Mouse (Mus musculus): Measurements from ENCODE around the gene Csnk2b. TPM values are rescaled to one million over a fixed set of nuclear protein-coding genes. Genes with fewer than 3 reads are reported as not detected.
A peak's percentile ranks its signal among the peaks of the same experiment; 100 is the strongest.
"Not testable (repeated sequence)": the region's sequence is repeated elsewhere in the genome, so short reads cannot be mapped to it uniquely, and the experiment has no call there.

The Csnk2b gene
- polyA plus RNA-seq, 1 experiment from 2014 or later: 246 TPM

GRCm38 (mm10) chr17:35123287-35123686, 1.4 kb upstream of the Csnk2b start:
- 88% methylated on average over 9 of the region's 9 CpGs for WGBS
- peaks cover 26% of the 10 kb centered on the region for H3K4me1 ChIP-seq (replicated peaks; ENCODE audit: control insufficient read depth, insufficient read depth, low read length)

DNA sequence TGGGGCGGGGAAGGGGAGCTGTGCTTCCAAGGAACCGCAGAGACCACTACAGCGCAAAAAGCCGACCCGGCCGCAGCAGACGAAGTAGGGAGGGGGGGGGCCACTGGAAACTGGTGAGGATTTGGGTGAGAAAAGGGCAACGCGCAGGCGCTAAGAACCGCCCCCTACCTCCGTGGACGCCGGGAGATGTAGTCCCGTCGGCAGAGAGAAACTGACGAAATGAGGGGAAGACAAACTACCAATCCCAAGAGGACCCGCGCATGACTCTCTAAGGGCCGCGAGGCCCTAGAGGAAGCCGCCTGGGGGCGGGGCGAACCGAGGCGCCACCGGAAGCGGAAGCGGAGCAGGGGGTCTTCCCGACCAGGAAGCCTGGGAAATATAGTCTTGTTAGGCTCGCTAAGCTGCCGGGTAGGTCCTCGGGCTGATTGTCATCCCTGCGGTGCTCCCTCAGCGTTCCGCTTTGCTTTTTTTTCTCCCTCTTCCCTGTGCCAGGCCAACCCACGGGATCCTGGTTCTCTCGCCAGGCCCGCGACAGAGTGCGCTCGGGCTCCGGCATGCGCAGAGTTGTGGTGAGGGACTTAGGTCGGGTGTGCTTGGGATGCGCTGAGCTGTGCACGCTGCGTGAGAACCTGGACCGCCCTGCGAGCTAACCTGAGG, 582 bp downstream of the Csnk2b start, which contains the start of gene Gpank1:
Gene Gpank1 (plus strand): TSS at position 313 of the 657 bp plus-strand sequence.
- peak; percentile 96 for DNase-seq (ENCODE audit: low spot score)
- peak within 1 kb of the TSS; percentile 80 for H3K4me3 ChIP-seq (ENCODE audit: low read depth, low read length)
- H3K4me1 ChIP-seq (replicated peaks; ENCODE audit: control insufficient read depth, insufficient read depth, low read length): peaks cover 16% of the 10 kb centered on the region
- H3K9me3 ChIP-seq (ENCODE audit: control insufficient read depth, low read length): no peaks in the 10 kb centered on the region
- peaks cover 18% of the 10 kb centered on the region for H3K36me3 ChIP-seq (ENCODE audit: control insufficient read depth, insufficient read depth, low read length)
- H3K27me3 ChIP-seq (replicated peaks; ENCODE audit: control insufficient read depth, insufficient read depth, low read length): no peaks in the 10 kb centered on the region
- WGBS: under 1% methylated on average over 50 of the region's 50 CpGs
- H3K27ac ChIP-seq (ENCODE audit: low read depth, low read length): peak within 1 kb of the TSS; percentile 94
- H3K9ac ChIP-seq (ENCODE audit: low read depth, low read length): peak within 1 kb of the TSS; percentile 83
- H3K4me2 ChIP-seq: peak within 1 kb of the TSS; percentile 89
- ATAC-seq (replicated peaks; ENCODE audit: low FRiP score): peak; percentile 92

More at GRCm38 (mm10) chr17:35123287-35123686, 1.4 kb upstream of the Csnk2b start:
- not testable (repeated sequence) for H3K4me2 ChIP-seq; H3K27ac ChIP-seq (ENCODE audit: low read depth, low read length); DNase-seq (ENCODE audit: low spot score); H3K9ac ChIP-seq (ENCODE audit: low read depth, low read length); H3K36me3 ChIP-seq (ENCODE audit: control insufficient read depth, insufficient read depth, low read length); H3K4me3 ChIP-seq (ENCODE audit: low read depth, low read length); H3K27me3 ChIP-seq (replicated peaks; ENCODE audit: control insufficient read depth, insufficient read depth, low read length); ATAC-seq (replicated peaks; ENCODE audit: low FRiP score); H3K9me3 ChIP-seq (ENCODE audit: control insufficient read depth, low read length)

- Histone ChIP-seq H3K4me2 (peak overlapping the region; percentile 79), H3K27me3 (replicated peaks; ENCODE audit: control insufficient read depth, insufficient read depth, low read length) (no peaks in the 10 kb centered on the region), H3K9ac (ENCODE audit: low read depth, low read length) (peak overlapping the region; percentile 81), H3K4me3 (ENCODE audit: low read depth, low read length) (peak overlapping the region; percentile 80), H3K27ac (ENCODE audit: low read depth, low read length) (peak overlapping the region; percentile 94), H3K36me3 (ENCODE audit: control insufficient read depth, insufficient read depth, low read length) (peaks cover 21% of the 10 kb centered on the region), H3K4me1 (replicated peaks; ENCODE audit: control insufficient read depth, insufficient read depth, low read length) (peaks cover 16% of the 10 kb centered on the region), H3K9me3 (ENCODE audit: control insufficient read depth, low read length) (no peaks in the 10 kb centered on the region)
- WGBS: under 1% methylated on average over 33 of the region's 33 CpGs
- ATAC-seq (replicated peaks; ENCODE audit: low FRiP score) (no peak), DNase-seq (ENCODE audit: low spot score) (no peak)
Measured at GRCm38 (mm10) chr17:35120745-35121142, 1.1 kb downstream of the Csnk2b start.

- no peak within 1 kb of the TSS for H3K9ac ChIP-seq (ENCODE audit: low read depth, low read length)
Measured at GRCm38 (mm10) chr17:35115046-35116019, 6.5 kb downstream of the Csnk2b start, which contains the start of gene Ly6g5b. TSS of gene Ly6g5b (minus strand) at chr17:35115428.

GRCm38 (mm10) chr17:35111774-35112173, 10.1 kb downstream of the Csnk2b start:
- peaks cover 2% of the 10 kb centered on the region; the same call in 1 of the 2 replicates for H3K36me3 ChIP-seq (ENCODE audit: control insufficient read depth, insufficient read depth, low read length)
- no peaks in the 10 kb centered on the region for H3K9me3 ChIP-seq (ENCODE audit: control insufficient read depth, low read length)
- no peaks in the 10 kb centered on the region for H3K4me1 ChIP-seq (replicated peaks; ENCODE audit: control insufficient read depth, insufficient read depth, low read length)
- H3K27me3 ChIP-seq (replicated peaks; ENCODE audit: control insufficient read depth, insufficient read depth, low read length): no peaks in the 10 kb centered on the region
- no peak overlapping the region for H3K4me3 ChIP-seq (ENCODE audit: low read depth, low read length)
- no peak overlapping the region for H3K27ac ChIP-seq (ENCODE audit: low read depth, low read length)
- DNase-seq (ENCODE audit: low spot score) (no peak), ATAC-seq (replicated peaks; ENCODE audit: low FRiP score) (no peak)
- H3K9ac ChIP-seq (ENCODE audit: low read depth, low read length): no peak overlapping the region
- H3K4me2 ChIP-seq: no peak overlapping the region
- 72% methylated on average over 9 of the region's 9 CpGs for WGBS

More at GRCm38 (mm10) chr17:35115046-35116019, 6.5 kb downstream of the Csnk2b start, which contains the start of gene Ly6g5b:
- no peak for DNase-seq (ENCODE audit: low spot score)
- Histone ChIP-seq H3K9me3 (ENCODE audit: control insufficient read depth, low read length) (no peaks in the 10 kb centered on the region), H3K4me3 (ENCODE audit: low read depth, low read length) (no peak within 1 kb of the TSS), H3K36me3 (ENCODE audit: control insufficient read depth, insufficient read depth, low read length) (peaks cover 21% of the 10 kb centered on the region), H3K27me3 (replicated peaks; ENCODE audit: control insufficient read depth, insufficient read depth, low read length) (no peaks in the 10 kb centered on the region), H3K4me1 (replicated peaks; ENCODE audit: control insufficient read depth, insufficient read depth, low read length) (peaks cover 5% of the 10 kb centered on the region; the same call in 1 of the 2 replicates), H3K4me2 (no peak within 1 kb of the TSS), H3K27ac (ENCODE audit: low read depth, low read length) (no peak within 1 kb of the TSS)
- peak; percentile 34; the same call in 1 of the 2 replicates for ATAC-seq (replicated peaks; ENCODE audit: low FRiP score)
- 79% methylated on average over 8 of the region's 8 CpGs for WGBS

- Histone ChIP-seq H3K4me2 (no peak within 1 kb of the TSS), H3K36me3 (ENCODE audit: control insufficient read depth, insufficient read depth, low read length) (peaks cover 5% of the 10 kb centered on the region; the same call in 1 of the 2 replicates), H3K27me3 (replicated peaks; ENCODE audit: control insufficient read depth, insufficient read depth, low read length) (no peaks in the 10 kb centered on the region), H3K27ac (ENCODE audit: low read depth, low read length) (no peak within 1 kb of the TSS), H3K4me1 (replicated peaks; ENCODE audit: control insufficient read depth, insufficient read depth, low read length) (peaks cover 32% of the 10 kb centered on the region), H3K9ac (ENCODE audit: low read depth, low read length) (no peak within 1 kb of the TSS), H3K4me3 (ENCODE audit: low read depth, low read length) (no peak within 1 kb of the TSS), H3K9me3 (ENCODE audit: control insufficient read depth, low read length) (no peaks in the 10 kb centered on the region)
- WGBS: 84% methylated on average over 6 of the region's 6 CpGs
- ATAC-seq (replicated peaks; ENCODE audit: low FRiP score) (no peak), DNase-seq (ENCODE audit: low spot score) (no peak)
Measured at GRCm38 (mm10) chr17:35108097-35108496, 13.8 kb downstream of the Csnk2b start, which contains the start of gene Ly6g5c. TSS of gene Ly6g5c (plus strand) at chr17:35108279.

- Histone ChIP-seq H3K9ac (ENCODE audit: low read depth, low read length) (no peak overlapping the region), H3K27me3 (replicated peaks; ENCODE audit: control insufficient read depth, insufficient read depth, low read length) (no peaks in the 10 kb centered on the region), H3K36me3 (ENCODE audit: control insufficient read depth, insufficient read depth, low read length) (peaks cover 19% of the 10 kb centered on the region), H3K4me1 (replicated peaks; ENCODE audit: control insufficient read depth, insufficient read depth, low read length) (peaks cover 41% of the 10 kb centered on the region), H3K4me2 (no peak overlapping the region; the same call in 1 of the 2 replicates), H3K4me3 (ENCODE audit: low read depth, low read length) (no peak overlapping the region), H3K9me3 (ENCODE audit: control insufficient read depth, low read length) (no peaks in the 10 kb centered on the region), H3K27ac (ENCODE audit: low read depth, low read length) (no peak overlapping the region)
- DNase-seq (ENCODE audit: low spot score): no peak
- WGBS: 71% methylated on average over 3 of the region's 3 CpGs
- ATAC-seq (replicated peaks; ENCODE audit: low FRiP score): no peak
Measured at GRCm38 (mm10) chr17:35106522-35106921, 15.3 kb downstream of the Csnk2b start.

- H3K27me3 ChIP-seq (replicated peaks; ENCODE audit: control insufficient read depth, insufficient read depth, low read length): no peaks in the 10 kb centered on the region
- H3K9me3 ChIP-seq (ENCODE audit: control insufficient read depth, low read length): no peaks in the 10 kb centered on the region
- H3K4me1 ChIP-seq (replicated peaks; ENCODE audit: control insufficient read depth, insufficient read depth, low read length): peaks cover 41% of the 10 kb centered on the region
- 30% methylated on average over 13 of the region's 13 CpGs for WGBS
- H3K36me3 ChIP-seq (ENCODE audit: control insufficient read depth, insufficient read depth, low read length): peaks cover 26% of the 10 kb centered on the region
- peak overlapping the region; percentile 27 for H3K4me2 ChIP-seq
- no peak overlapping the region for H3K4me3 ChIP-seq (ENCODE audit: low read depth, low read length)
- DNase-seq (ENCODE audit: low spot score): no peak
- H3K9ac ChIP-seq (ENCODE audit: low read depth, low read length): peak overlapping the region; percentile 7; the same call in 1 of the 2 replicates
- H3K27ac ChIP-seq (ENCODE audit: low read depth, low read length): peak overlapping the region; percentile 57
- peak; percentile 53; the same call in 1 of the 2 replicates for ATAC-seq (replicated peaks; ENCODE audit: low FRiP score)
Measured at GRCm38 (mm10) chr17:35105740-35106389, 16.0 kb downstream of the Csnk2b start.
